Mouse (Mus musculus): ENCODE measurements around the gene Mael.

Gene Mael

DNA sequence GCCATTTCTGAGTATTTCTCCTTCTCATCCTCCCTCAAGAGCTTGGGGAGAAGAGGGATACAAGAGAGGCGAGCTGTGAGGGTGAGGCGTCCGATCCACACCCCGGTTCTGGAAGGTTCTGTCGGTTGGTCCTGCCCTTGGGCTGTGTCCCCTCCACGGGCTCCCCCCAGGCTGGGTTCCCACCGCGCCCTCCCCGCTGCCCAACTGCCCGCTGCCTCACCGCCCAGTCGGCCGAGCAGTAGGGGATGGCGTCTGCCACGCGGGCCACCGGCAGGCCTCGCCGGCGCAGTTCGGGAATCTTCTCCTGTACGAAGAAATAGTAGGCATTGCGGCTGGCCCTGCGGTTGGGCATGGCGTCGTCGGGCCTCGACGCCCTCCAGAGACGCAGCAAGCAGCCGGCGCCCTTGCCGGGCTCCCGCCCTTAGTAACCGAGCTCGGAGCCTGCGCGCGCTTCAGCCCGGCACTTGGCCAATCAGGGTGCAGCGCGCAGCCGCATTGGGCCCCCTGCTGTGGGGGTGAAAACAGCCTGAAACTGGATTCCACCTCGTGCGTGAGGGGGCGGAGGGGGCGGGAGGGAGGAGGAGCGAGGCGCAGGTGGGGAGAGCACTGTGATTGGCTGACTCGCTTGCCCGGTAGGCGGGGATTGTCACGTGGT, at the start of gene Mael:
Gene Mael (minus strand): TSS at position 433 of the 655 bp plus-strand sequence.
- DNase-seq (ENCODE audit: low read depth): no peak

- no peak for DNase-seq (ENCODE audit: low read depth)
Observed at GRCm38 (mm10) chr1:166286231-166286630, 47.7 kb upstream of the Mael start.

- DNase-seq (ENCODE audit: low read depth): no peak
Observed at GRCm38 (mm10) chr1:166284390-166284789, 45.8 kb upstream of the Mael start.

- DNase-seq (ENCODE audit: low read depth): no peak
Observed at GRCm38 (mm10) chr1:166283451-166283850, 44.9 kb upstream of the Mael start.

DNA sequence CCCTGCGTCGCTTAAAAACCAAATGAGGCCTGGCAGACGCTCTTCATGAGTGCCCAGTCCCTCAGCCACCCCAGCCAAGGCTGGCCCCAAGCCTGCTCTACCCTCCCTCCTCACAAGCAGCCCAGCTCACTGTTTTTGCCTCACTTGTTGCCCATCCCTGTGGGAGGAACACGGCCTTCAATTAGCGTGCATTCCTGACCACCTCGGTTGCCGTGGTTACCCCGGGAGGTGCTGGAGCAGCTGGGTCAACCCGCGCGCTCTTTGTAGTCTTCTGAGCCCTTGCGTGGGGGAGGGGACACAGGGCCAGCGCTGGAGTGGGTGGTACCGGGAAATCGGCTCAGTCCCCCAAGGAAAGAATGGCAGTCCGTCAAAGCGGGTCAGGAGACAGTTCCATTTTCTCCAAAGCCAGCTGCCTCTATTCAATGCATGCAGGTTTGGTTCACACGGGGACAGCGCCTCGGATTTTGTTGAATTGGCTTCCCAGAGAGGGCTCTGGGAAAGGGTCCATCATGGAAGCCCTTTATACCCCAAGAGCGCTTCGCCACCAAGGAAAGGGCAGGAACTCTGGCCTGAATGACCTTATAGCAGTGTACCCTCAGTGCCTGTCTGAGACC, 44.2 kb upstream of the Mael start:
- DNase-seq (ENCODE audit: low read depth): no peak

DNA sequence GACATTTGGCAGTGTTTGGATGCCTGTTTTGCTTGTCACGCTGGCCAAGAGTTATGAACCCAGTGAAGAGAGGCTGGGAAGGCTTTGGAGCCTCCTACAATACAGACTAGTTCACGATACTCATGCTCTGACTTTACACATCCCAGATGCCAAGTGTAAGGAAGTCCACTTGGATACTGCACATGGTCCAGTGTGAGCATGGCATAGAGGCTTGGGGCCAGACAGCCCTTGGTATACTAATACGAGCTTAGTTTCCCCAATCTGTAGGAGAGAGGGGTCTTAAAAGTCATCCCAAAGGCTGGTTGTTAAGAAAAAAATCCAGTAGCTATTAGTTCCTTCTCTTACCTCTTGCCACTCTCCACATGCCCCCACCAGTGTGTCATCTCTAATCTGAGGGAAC, 43.3 kb upstream of the Mael start:
- no peak for DNase-seq (ENCODE audit: low read depth)

GRCm38 (mm10) chr1:166281287-166281686, 42.7 kb upstream of the Mael start:
- DNase-seq (ENCODE audit: low read depth): no peak

DNA sequence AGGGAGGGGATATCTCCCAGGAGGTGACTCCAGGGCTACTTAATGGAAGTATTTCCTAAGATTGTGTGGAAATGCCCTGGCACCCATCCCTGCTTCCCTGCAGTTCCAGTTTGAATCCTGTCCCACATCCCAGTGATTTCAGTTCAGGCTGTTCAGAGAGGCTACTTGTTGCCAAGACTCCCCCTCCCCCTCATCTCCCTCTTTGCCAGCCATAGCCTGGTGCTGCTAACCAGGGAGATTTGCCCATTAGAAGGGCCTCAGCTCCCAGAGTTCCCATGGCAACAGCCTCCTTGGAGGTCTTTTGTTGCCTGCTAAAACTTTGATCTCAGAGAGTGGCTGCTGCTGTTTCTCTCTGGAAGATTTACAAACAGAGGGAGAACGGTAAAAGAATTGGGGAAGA, 42.0 kb upstream of the Mael start:
- no peak for DNase-seq (ENCODE audit: low read depth)

DNA sequence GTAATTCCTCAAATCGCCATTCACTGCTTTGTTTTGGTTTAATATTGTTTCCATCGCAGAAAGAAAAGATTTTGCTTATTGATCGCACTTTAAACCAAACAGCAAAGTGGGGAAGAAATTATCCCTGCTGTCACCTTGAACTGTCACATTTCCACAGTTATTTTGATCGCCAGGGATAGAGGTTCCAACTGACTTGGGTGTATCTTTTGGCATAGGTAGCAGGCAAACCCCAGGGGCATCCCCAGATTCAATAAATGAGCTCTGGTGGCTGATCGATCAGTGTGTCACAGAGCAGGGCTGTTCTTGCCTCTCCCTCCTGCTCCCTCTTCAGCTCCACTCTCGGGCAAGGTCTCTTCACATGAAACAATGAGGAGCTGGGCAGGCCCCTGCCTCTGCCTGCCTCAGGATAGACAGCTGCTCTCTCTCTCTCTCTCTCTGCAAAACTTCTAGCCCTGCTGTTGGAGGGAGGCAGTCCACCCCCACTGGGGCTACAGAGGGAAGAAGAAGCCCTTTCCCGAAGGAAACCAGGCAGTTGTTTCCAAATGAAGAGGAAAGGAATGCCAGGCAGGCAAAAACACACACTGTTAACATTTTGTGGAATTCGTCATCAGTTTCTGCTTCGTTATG, 41.1 kb upstream of the Mael start:
- DNase-seq (ENCODE audit: low read depth): no peak

- DNase-seq (ENCODE audit: low read depth): no peak
Observed at GRCm38 (mm10) chr1:166278786-166279185, 40.2 kb upstream of the Mael start.

- DNase-seq (ENCODE audit: low read depth): no peak
Observed at GRCm38 (mm10) chr1:166268218-166268617, 29.7 kb upstream of the Mael start.

DNA sequence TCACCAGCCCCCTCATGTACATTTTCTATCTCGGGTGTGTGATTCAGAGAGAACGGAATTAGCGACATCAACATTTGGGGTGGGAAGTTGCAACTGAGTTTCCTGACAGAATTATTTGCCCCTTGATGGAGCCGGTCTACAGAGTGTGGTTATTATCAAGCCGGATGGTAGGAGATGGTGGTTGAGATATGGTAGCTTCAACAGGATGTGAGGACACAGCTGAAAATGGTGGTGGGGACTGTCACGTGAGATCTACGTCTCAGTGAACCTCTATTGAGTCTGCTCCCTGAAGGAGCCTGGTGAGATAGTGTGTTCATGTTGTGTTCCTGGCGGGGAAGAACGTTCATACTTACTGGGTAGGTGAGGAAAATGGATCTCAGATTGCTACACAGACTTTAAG, 28.4 kb upstream of the Mael start:
- DNase-seq (ENCODE audit: low read depth): no peak

- no peak for DNase-seq (ENCODE audit: low read depth)
Observed at GRCm38 (mm10) chr1:166266001-166266705, 27.6 kb upstream of the Mael start.

GRCm38 (mm10) chr1:166259526-166259925, 21.0 kb upstream of the Mael start:
- no peak for DNase-seq (ENCODE audit: low read depth)

DNA sequence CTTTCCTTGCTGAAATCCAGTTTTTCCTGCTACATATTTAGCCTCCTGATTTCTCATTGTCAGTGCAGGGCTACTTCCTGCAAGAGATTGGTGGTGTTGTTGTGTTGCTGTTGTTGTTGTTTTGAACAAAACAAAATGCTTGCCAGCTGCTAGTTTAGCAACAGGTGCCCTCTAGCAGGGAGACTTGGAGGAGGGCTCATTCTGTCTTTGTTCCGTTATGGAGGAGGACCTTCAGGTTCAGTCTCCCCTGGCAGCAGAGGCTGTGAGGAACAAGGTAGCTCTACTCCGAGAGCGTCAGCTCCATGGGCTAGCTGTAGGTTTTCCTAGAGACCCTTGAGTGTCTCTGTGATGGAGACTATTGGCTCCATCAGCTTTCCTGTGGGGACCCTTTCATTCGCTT, 18.4 kb upstream of the Mael start:
- DNase-seq (ENCODE audit: low read depth): no peak

DNA sequence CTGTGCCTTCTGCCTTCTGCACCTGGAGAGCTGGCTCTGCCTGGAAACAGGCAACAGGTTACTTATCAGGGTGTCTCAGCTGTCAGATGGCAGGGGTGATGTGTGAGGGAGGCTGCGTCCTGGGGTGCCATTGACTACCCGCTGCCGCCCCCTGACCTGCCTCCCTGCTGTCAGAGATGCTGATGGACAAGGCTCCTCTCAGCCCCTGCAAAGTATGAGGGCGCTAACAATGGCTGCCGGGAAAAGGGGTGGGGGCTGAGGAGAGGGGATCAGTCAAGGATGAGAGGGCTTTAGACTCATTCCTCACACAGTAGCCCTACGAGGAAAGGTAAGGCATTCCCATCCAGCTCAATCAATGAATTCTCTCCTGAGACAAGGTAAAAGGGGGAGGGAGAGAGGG, 17.8 kb upstream of the Mael start:
- no peak for DNase-seq (ENCODE audit: low read depth)

DNA sequence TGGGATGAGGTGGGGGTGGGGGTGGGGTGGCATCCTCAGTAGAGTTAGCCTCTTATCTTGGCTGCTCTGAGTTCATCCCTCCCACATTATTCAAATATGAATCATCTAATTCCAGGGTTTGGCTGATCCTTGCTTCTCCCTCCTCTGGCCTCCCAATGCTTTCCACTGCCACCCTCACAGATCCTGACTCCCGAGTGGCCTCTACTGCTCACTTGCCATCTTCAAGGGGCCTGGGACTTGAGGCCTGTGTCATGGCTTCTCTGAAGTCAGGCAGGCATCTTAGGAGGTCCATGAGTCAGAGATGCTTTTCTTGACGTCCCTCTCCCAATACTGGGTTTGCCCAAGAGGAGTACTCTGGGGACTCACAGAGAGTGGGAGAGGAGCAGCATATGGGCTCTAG, 17.1 kb upstream of the Mael start:
- DNase-seq (ENCODE audit: low read depth): peak; percentile 78

GRCm38 (mm10) chr1:166255091-166255490, 16.5 kb upstream of the Mael start:
- DNase-seq (ENCODE audit: low read depth): no peak

DNA sequence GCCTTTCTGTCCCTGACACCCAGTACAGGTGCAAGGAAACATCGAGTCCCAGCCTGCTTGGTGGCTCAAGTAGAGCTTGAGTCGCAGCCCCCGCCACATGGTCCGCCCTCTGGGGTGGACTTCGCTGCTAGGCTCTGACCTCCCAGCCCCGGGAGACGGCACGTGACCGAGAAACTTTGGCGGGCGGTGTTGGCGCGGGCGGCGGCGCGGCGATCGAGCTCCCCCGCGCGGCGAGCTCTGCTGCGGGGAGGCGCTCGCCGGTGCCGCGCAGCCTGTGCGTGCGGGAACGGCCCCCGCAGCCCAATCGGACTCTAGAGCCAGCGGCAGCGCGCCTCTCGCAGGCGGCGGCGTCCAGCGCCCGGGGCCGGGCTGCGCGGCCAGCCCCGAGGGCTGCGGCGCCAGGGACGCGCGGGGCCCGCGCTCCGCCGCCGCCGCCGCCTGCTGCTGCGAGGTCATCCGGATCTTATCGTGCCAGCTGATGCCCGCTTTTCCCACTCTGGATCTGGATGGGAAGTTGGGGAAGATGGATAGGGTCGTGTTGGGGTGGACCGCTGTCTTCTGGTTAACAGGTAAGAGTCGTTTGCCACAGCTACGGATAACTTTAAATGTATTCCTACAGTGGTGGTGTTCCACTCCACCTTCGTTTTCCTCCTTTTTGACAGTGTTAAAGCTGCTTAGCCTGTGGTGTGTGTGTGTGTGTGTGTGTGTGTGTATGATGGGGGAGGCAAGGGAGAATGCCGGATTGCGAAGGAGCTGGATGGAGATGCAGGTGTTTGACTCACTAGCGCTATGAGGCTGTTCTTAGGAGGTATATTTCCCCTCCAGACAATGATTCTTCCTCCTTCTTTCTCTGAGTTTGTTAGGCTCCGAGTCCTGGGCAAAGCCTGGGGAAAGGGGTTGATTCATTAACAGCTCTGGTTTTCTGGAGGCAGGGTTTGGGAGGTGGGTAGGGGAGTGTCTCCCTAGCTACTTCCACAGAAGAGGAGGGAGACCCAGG, 15.6 kb upstream of the Mael start, which contains the start of gene Ildr2:
Gene Ildr2 (plus strand): TSS at position 242 of the 997 bp plus-strand sequence.
- no peak for DNase-seq (ENCODE audit: low read depth)

DNA sequence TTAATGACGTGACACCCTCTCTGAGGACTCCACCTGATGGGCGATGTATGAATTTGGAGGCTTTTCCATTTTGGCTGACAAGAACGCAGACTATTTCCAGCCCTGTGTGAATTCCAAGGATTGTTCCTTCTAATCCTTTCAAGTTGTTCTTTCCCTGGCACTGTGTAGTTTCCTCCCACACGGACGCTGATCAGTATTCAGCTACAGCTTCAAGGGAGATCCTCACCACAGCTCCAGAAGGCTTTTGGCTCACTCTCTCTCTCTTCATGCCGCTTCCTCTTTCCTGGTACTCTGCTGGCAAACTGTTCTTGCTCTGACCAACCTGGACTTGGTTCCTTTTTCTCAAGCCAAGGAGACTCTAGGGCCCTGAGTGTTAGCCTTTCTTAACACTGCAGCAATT, 5.7 kb upstream of the Mael start:
- DNase-seq (ENCODE audit: low read depth): no peak

GRCm38 (mm10) chr1:166214181-166214580, 24.4 kb downstream of the Mael start:
- DNase-seq (ENCODE audit: low read depth): peak; percentile 70

GRCm38 (mm10) chr1:166209371-166209770, 29.2 kb downstream of the Mael start:
- no peak for DNase-seq (ENCODE audit: low read depth)

Data from NIH3T3 (cell line).